Mouse (Mus musculus): ENCODE measurements around the gene Chfr.

DNA sequence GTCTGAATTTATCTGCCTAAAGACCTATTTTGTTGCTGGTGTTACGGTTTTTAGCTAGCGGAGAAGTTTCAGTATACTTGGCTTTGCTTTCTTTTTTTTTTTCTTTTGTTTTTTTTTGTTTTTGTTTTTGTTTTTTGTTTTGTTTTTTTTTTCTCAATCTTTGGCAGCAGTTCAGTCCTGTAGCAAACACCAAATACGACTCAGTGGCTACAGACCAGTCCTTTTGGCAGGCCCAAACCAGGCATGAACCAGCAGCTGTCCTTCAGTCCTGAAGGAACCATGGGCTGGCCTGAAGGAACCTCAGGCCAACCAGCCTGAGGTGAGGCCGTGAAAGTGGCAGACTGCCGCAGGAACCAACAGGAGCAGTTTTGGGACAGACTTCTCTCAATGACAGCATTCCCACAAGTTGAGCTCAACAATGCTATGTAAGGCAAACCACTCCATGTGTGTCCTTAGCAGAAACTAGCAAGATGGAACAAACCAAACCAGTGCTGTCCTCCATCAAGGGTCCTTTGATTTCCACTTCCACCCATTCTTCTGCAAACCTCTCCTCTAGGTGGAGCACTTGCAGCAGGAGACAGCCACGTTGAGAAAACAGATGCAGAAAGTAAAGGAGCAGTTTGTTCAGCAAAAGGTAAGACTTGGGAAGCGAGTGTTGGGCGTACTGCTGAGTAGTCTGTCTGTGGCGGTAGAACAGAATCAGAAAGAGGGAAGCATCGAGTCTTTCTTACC, 67.7 kb downstream of the Chfr start:
- no peak for TF ChIP-seq EP300 (IDR thresholded peaks at IDR 0.05; ENCODE audit: low read depth)
- peak; percentile 26; the same call in 1 of the 2 replicates for TF ChIP-seq CTCF (IDR thresholded peaks at IDR 0.05; ENCODE audit: low read depth)
